Mouse (Mus musculus) natural killer cell, adult 2 months (primary cell): ENCODE results near the gene Sytl2.

Source experiments
- DNase-seq, 2 experiments: peaks; one replicate each; pipeline ENCODE4 v3.0.0; 2022; ENCODE audit warnings: low spot score in 2 of 2

Gene Sytl2

GRCm38 (mm10) chr7:90362788-90363187 lies 60.7 kb downstream of the Sytl2 start:
- no peak for DNase-seq

- DNase-seq = no peak
Measured at GRCm38 (mm10) chr7:90370071-90370851, 68.2 kb downstream of the Sytl2 start.

- no peak for DNase-seq
Measured at GRCm38 (mm10) chr7:90372804-90373203, 70.8 kb downstream of the Sytl2 start.

- peak in 1 of 2 experiments; percentile 26 for DNase-seq
Measured at GRCm38 (mm10) chr7:90384411-90384810, 82.4 kb downstream of the Sytl2 start.

GRCm38 (mm10) chr7:90386885-90387459 lies 84.9 kb downstream of the Sytl2 start:
- DNase-seq = no peak

GRCm38 (mm10) chr7:90389765-90390164 lies 87.7 kb downstream of the Sytl2 start:
- DNase-seq = no peak

GRCm38 (mm10) chr7:90395073-90395472 lies 93.0 kb downstream of the Sytl2 start:
- no peak for DNase-seq

GRCm38 (mm10) chr7:90395928-90396327 lies 93.9 kb downstream of the Sytl2 start:
- DNase-seq = no peak

- DNase-seq = peak; percentile 49 to 69
Measured at GRCm38 (mm10) chr7:90409934-90410333, 107.9 kb downstream of the Sytl2 start.

GRCm38 (mm10) chr7:90426020-90427001 lies 124.3 kb downstream of the Sytl2 start, which contains the start of gene Ccdc89:
TSS of gene Ccdc89 (plus strand) at chr7:90426577.
- peak; percentile 31 to 43 for DNase-seq

- no peak for DNase-seq
Measured at GRCm38 (mm10) chr7:90427006-90427405, 125.0 kb downstream of the Sytl2 start.

GRCm38 (mm10) chr7:90432221-90432620 lies 130.2 kb downstream of the Sytl2 start:
- no peak for DNase-seq

GRCm38 (mm10) chr7:90440044-90440443 lies 138.0 kb downstream of the Sytl2 start:
- no peak for DNase-seq

GRCm38 (mm10) chr7:90442070-90442469 lies 140.0 kb downstream of the Sytl2 start:
- no peak for DNase-seq

GRCm38 (mm10) chr7:90442518-90443080 lies 140.5 kb downstream of the Sytl2 start, which contains the start of gene Crebzf:
TSS of gene Crebzf (plus strand) at chr7:90442729.
- DNase-seq = peak; percentile 94 to 96

GRCm38 (mm10) chr7:90443101-90444091 lies 141.3 kb downstream of the Sytl2 start:
- peak; percentile 67 to 71 for DNase-seq

GRCm38 (mm10) chr7:90444206-90444605 lies 142.2 kb downstream of the Sytl2 start:
- DNase-seq = no peak

GRCm38 (mm10) chr7:90456149-90456844 lies 154.2 kb downstream of the Sytl2 start:
- DNase-seq = no peak

- DNase-seq = peak; percentile 79 to 83
Measured at GRCm38 (mm10) chr7:90456845-90457468, 154.9 kb downstream of the Sytl2 start, which contains the start of gene Tmem126a. TSS of gene Tmem126a (minus strand) at chr7:90457229.
